In genomic region chr13:12104318-12104717, GRCm38 (mm10) we compare ENCODE assay signal across 19 mouse cellular contexts. TPM values are rescaled to one million over a fixed set of nuclear protein-coding genes. Genes with fewer than 3 reads are reported as not detected.
DNase-seq lines count a peak whose midpoint lies in the region; ATAC-seq and TF ChIP-seq lines count a peak whose summit lies in the region.
"Had no signal": no experiment of that assay in that cellular context is flagged by ENCODE, and none has a peak within 500 bp of the region (broad histone marks: within the 10 kb centered on the region; RNA-seq: fewer than 3 reads in every experiment).

No protein-coding gene starts in this region.

- DNase-seq in layer of hippocampus, adult 2 months (ENCODE audit: low spot score in 2 of 2), result no peak
- no peak for DNase-seq in layer of hippocampus, postnatal 25 days (ENCODE audit: extremely low spot score in 1 of 2, low spot score in 1 of 2)
- no peak for DNase-seq in midbrain, postnatal 0 days (ENCODE audit: low spot score)
- DNase-seq in adrenal gland, postnatal 14 days, result no peak
- no peak for DNase-seq in layer of hippocampus, adult 9-11 months
- DNase-seq: cerebellum, postnatal 25 days; gastrocnemius, postnatal 25 days; kidney, adult 2 months; kidney, postnatal 4 days; thymus, postnatal 4 days had no signal

- H3K9me3 ChIP-seq in forebrain, embryonic 16.5 days (ENCODE audit: control insufficient read depth, low read length), result no peaks in the 10 kb centered on the region
- no peaks in the 10 kb centered on the region for H3K9me3 ChIP-seq in forebrain, embryonic 13.5 days (replicated peaks)
- H3K9me3 ChIP-seq in heart, embryonic 13.5 days, result no peaks in the 10 kb centered on the region
- H3K9me3 ChIP-seq in midbrain, postnatal 0 days (ENCODE audit: low read length), result no peaks in the 10 kb centered on the region
- H3K9me3 ChIP-seq: embryonic facial prominence, embryonic 10.5 days; limb, embryonic 13.5 days; midbrain, embryonic 12.5 days; stomach, embryonic 15.5 days had no signal

- H3K4me2 ChIP-seq in forebrain, embryonic 16.5 days (ENCODE audit: low read length), result peak overlapping the region; percentile 9; the same call in 1 of the 2 replicates
- H3K4me2 ChIP-seq in forebrain, embryonic 13.5 days, result no peak overlapping the region
- peak overlapping the region; percentile 80 for H3K4me2 ChIP-seq in heart, embryonic 13.5 days
- H3K4me2 ChIP-seq in midbrain, postnatal 0 days (ENCODE audit: low read depth, low read length, poor library complexity, severe bottlenecking), result peak overlapping the region; percentile 75

- no peak for ATAC-seq in forebrain, embryonic 16.5 days
- no peak for ATAC-seq in forebrain, embryonic 13.5 days
- ATAC-seq in heart, embryonic 13.5 days (ENCODE audit: extremely low read depth, insufficient number of reproducible peaks, low FRiP score, low TSS enrichment), result peak; percentile 29; the same call in 1 of the 2 replicates
- no peak for ATAC-seq in midbrain, postnatal 0 days (ENCODE audit: low FRiP score)
- ATAC-seq: activated CD4-positive, CD25-positive, alpha-beta regulatory T cell, adult 4 months had no signal

- TF ChIP-seq CTCF in layer of hippocampus, adult 2 months (conservative IDR thresholded peaks at IDR 0.05), result no peak
- TF ChIP-seq CTCF in midbrain, postnatal 0 days (IDR thresholded peaks at IDR 0.05), result no peak

- no peak overlapping the region for H3K9ac ChIP-seq in forebrain, embryonic 16.5 days (replicated peaks; ENCODE audit: low read depth, low read length)
- no peak overlapping the region for H3K9ac ChIP-seq in forebrain, embryonic 13.5 days
- peak overlapping the region; percentile 99 for H3K9ac ChIP-seq in heart, embryonic 13.5 days
- no peak overlapping the region for H3K9ac ChIP-seq in midbrain, postnatal 0 days (replicated peaks; ENCODE audit: low read length, poor library complexity, severe bottlenecking)
- H3K9ac ChIP-seq: limb, embryonic 13.5 days; midbrain, embryonic 12.5 days; stomach, embryonic 15.5 days had no signal

- no peaks in the 10 kb centered on the region for H3K36me3 ChIP-seq in forebrain, embryonic 16.5 days (ENCODE audit: control insufficient read depth, insufficient read depth)
- H3K36me3 ChIP-seq in forebrain, embryonic 13.5 days (ENCODE audit: poor library complexity, severe bottlenecking), result no peaks in the 10 kb centered on the region
- no peaks in the 10 kb centered on the region for H3K36me3 ChIP-seq in heart, embryonic 13.5 days
- no peaks in the 10 kb centered on the region for H3K36me3 ChIP-seq in midbrain, postnatal 0 days (ENCODE audit: insufficient read depth, low read length)
- H3K36me3 ChIP-seq: embryonic facial prominence, embryonic 10.5 days; limb, embryonic 13.5 days; midbrain, embryonic 12.5 days; stomach, embryonic 15.5 days had no signal

- H3K4me1 ChIP-seq in forebrain, embryonic 16.5 days (replicated peaks; ENCODE audit: control insufficient read depth, insufficient read depth, low read length), result peaks cover 11% of the 10 kb centered on the region
- peaks cover 6% of the 10 kb centered on the region for H3K4me1 ChIP-seq in forebrain, embryonic 13.5 days
- peaks cover 47% of the 10 kb centered on the region for H3K4me1 ChIP-seq in heart, embryonic 13.5 days
- no peaks in the 10 kb centered on the region for H3K4me1 ChIP-seq in midbrain, postnatal 0 days (ENCODE audit: insufficient read depth, low read length)

- 48% methylated on average over 1 of the region's 1 CpGs for WGBS in forebrain, embryonic 16.5 days
- WGBS in forebrain, embryonic 13.5 days, result 35% methylated on average over 1 of the region's 1 CpGs
- 17% methylated on average over 1 of the region's 1 CpGs for WGBS in heart, embryonic 13.5 days
- 40% methylated on average over 1 of the region's 1 CpGs for WGBS in midbrain, postnatal 0 days

- no peak overlapping the region for H3K4me3 ChIP-seq in forebrain, embryonic 16.5 days (replicated peaks; ENCODE audit: low read length)
- H3K4me3 ChIP-seq in forebrain, embryonic 13.5 days, result no peak overlapping the region
- peak overlapping the region; percentile 67 for H3K4me3 ChIP-seq in layer of hippocampus, adult 2 months
- H3K4me3 ChIP-seq in heart, embryonic 13.5 days, result peak overlapping the region; percentile 93
- peak overlapping the region; percentile 89 for H3K4me3 ChIP-seq in midbrain, postnatal 0 days (ENCODE audit: low read depth, low read length)
- H3K4me3 ChIP-seq: embryonic facial prominence, embryonic 10.5 days; erythroblast, embryonic 14.5 days; stomach, embryonic 15.5 days had no signal

- no peak overlapping the region for H3K27ac ChIP-seq in forebrain, embryonic 16.5 days (ENCODE audit: low read length)
- no peak overlapping the region for H3K27ac ChIP-seq in forebrain, embryonic 13.5 days
- peak overlapping the region; percentile 82 for H3K27ac ChIP-seq in layer of hippocampus, adult 2 months
- H3K27ac ChIP-seq in heart, embryonic 13.5 days (replicated peaks), result peak overlapping the region; percentile 94
- H3K27ac ChIP-seq in midbrain, postnatal 0 days (ENCODE audit: low read depth, low read length), result no peak overlapping the region
- H3K27ac ChIP-seq: embryonic facial prominence, embryonic 10.5 days; limb, embryonic 13.5 days; midbrain, embryonic 12.5 days; stomach, embryonic 15.5 days had no signal

- peaks cover 14% of the 10 kb centered on the region for H3K27me3 ChIP-seq in forebrain, embryonic 16.5 days (replicated peaks; ENCODE audit: control insufficient read depth, insufficient read depth, low read length)
- H3K27me3 ChIP-seq in forebrain, embryonic 13.5 days, result peaks cover 29% of the 10 kb centered on the region
- H3K27me3 ChIP-seq in heart, embryonic 13.5 days (replicated peaks), result peaks cover 29% of the 10 kb centered on the region
- H3K27me3 ChIP-seq in midbrain, postnatal 0 days (ENCODE audit: insufficient read depth, low read length), result no peaks in the 10 kb centered on the region

RNA-seq across cellular contexts. Expression of gene Ryr2, which starts 2.4 kb away (rescaled TPM):
- 0.93 and 2.2 TPM in 2 replicates for polyA plus RNA-seq in forebrain, embryonic 16.5 days (2015; fragmentation: Nextera tagmentation; extraction: Ambion mirVana)
- 0.53 and 1.2 TPM in 2 replicates for polyA plus RNA-seq in forebrain, embryonic 13.5 days (2015; fragmentation: Nextera tagmentation; extraction: Ambion mirVana)
- 100 to 1,000 TPM; 251 to 264 TPM for total RNA-seq in layer of hippocampus, adult 2 months (2021)
- 100 to 1,000 TPM; 175 to 248 TPM for total RNA-seq in layer of hippocampus, postnatal 25 days (2021)
- polyA plus RNA-seq in heart, embryonic 13.5 days (2015; fragmentation: Nextera tagmentation; extraction: Ambion mirVana), result 20.9 and 22.5 TPM in 2 replicates
- 22.5 and 41.9 TPM in 2 replicates for total RNA-seq in midbrain, postnatal 0 days (2014; rRNA removed)
- 2.6 and 3.5 TPM in 2 replicates for polyA plus RNA-seq in midbrain, postnatal 0 days (2015; fragmentation: Nextera tagmentation; extraction: Ambion mirVana)
- 15.3 and 17.2 TPM in 2 replicates for total RNA-seq in adrenal gland, postnatal 14 days (2021)
- polyA plus RNA-seq: activated CD4-positive, CD25-positive, alpha-beta regulatory T cell, adult 4 months; erythroblast, embryonic 14.5 days had no signal

Comparison
In these comparisons a context has a peak if more than half of its experiments do, and no peak if none do; other contexts are left out.
1. H3K27ac ChIP-seq: peak in layer of hippocampus, adult 2 months (single experiment) and heart, embryonic 13.5 days (single experiment); none in forebrain, embryonic 16.5 days (single experiment), forebrain, embryonic 13.5 days (single experiment) and midbrain, postnatal 0 days (single experiment).
2. H3K4me3 ChIP-seq: peak in layer of hippocampus, adult 2 months (single experiment), heart, embryonic 13.5 days (single experiment) and midbrain, postnatal 0 days (single experiment); none in forebrain, embryonic 16.5 days (single experiment) and forebrain, embryonic 13.5 days (single experiment).